Mouse (Mus musculus): ENCODE results near the gene Abca3. TPM values are rescaled to one million over a fixed set of nuclear protein-coding genes. Genes with fewer than 3 reads are reported as not detected.

The Abca3 gene
- total RNA-seq (2022): 10 to 100 TPM; 11.4 to 13.4 (median 13.2) TPM

DNA sequence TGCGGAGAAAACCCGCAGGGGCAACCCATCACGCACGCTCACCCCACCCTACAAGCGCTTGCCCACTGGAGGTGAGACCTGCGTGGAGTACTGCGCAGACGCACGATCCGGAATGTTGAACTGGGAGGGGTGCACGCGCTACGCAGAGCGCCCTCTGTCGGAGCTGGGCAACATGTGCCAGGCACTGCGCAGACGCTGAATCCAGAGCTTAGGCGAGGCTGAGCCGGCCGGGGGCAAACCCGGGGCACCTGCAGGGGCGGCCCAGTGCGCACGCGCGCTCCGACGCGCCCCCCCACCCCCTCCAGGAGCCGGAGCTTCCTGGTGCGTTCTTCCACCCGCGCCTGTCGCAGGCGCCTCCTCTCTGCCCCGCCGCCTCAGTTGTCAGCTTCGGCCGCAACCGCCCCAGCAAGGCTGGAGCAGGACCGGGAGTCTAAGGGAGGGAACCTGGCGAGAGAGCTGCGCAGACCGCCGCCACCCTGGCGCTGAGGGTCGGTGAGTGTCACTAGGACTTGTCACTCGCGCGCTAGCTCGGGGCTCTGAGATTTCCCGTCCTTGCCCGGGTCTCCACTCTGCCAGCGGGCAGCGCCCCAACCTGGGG lies at the start of gene Abca3:
Gene Abca3, plus strand, starts transcription at position 191 of the 598 bp plus-strand sequence.
- peak; percentile 94 for DNase-seq (ENCODE audit: low spot score)

DNA sequence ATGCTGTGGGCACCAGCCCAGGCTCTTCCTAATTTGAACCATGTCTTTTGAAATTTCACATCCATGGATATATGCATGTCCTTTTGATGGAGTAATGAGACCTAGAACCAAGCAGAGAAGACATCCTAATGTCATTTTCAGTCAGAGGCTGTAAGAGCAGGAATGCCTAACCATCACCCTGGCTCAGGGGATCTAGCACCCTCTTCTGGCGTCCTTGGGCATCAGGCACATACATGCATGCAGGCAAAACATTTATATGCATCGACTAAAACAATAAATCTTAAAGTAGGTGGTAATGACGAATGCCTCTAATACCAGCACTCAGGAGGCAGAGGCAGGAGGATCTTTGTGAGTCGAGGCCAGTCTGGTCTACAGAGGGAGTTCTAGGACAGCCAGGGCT lies 44.2 kb upstream of the Abca3 start:
- DNase-seq (ENCODE audit: low spot score): peak; percentile 24

DNA sequence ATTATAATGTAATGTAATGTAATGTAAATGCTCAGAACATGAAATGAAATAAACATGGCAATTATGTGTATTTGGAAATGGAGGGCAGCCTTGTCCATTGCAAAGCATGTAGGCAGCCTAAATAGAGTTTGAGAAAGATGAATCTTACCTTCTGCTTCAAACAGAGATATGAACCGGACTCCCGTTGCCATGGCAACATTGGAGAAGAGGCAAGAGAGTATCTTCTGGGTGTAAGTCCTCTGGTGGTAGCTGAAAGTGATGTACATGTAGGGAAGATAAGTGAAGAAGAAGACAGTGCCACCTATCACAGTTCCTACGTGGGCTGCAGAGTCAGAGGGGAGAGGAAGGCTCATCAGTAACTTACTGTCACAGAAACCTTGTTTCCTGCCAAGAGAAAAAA lies 30.9 kb upstream of the Abca3 start:
- no peak for DNase-seq (ENCODE audit: low spot score)

DNA sequence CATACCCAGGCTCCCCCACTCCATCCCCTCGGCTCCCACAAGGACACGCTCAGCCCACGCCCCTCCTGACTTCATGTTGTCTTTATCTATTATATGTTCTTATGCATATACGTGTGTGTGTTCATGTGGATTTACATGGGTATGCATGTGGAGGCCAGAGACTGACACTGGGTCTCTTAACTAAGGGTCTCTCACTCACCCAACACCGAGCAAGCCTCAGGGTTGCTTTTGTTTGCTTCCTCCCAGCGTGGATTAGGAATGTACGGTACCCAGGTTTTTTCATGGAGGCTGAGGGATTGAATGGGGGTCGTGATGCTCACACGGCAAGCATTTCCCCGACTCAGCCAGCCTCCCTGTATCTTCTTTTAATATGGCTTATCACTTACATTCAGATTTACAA lies 26.7 kb upstream of the Abca3 start:
- no peak for DNase-seq (ENCODE audit: low spot score)

DNA sequence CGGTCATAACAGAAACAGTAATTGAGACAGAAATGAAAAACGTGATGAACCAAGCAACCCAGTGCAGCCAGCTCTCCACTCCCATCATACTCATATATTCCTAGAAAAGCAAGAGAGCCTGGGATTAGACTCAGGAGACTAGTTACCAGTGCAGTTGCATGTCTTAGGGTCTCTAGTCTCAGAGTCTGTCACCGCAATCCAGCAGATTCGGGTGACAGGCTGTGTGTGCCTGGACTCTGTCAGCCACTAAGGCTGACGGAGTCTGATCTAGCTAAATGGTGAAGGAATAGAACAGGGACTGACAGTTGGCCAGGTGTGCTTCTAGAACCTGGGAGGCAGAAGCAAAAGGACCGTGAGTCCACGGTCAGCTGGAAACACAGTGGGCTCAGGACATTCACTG lies 24.1 kb upstream of the Abca3 start:
- DNase-seq (ENCODE audit: low spot score): no peak

DNA sequence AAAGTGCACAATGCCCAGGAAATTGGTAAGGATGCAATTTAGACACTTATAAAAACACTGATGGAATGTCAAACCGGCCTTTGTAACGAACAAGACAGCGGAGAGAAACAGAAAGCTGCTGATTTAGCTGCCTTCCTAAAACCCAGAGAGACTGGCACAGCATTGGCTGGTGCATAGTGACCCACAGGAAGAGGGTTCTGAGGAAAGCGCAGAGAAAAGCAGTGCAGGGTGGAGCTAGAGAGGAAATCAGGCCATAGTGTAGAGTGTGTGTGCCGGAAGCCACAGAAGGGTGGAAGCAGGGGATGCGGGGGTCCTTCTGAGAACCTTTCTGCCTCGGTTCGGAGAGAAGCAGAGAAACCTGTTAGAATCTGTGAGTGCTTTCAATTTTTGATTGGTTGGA lies 7.1 kb upstream of the Abca3 start:
- DNase-seq (ENCODE audit: low spot score): no peak

DNA sequence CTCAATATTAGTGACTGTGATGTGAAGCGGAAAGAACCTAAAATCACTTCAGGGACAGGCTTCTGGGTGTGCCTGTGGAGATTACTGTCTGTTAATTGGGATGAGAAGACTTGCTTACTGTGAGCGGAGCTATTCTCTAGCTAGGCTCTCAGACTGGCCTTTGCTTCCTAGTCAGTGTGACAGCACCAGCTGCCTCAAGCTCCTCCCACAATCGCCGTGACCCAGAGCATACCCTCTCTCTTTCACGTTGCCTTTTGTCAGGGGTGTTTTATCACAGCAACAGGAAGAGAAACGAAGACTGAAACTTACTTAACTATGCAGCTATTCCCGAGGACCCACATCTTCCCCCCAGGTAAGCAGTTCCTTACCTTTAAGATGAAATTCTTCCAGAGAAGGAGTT lies 4.9 kb upstream of the Abca3 start:
- no peak for DNase-seq (ENCODE audit: low spot score)

DNA sequence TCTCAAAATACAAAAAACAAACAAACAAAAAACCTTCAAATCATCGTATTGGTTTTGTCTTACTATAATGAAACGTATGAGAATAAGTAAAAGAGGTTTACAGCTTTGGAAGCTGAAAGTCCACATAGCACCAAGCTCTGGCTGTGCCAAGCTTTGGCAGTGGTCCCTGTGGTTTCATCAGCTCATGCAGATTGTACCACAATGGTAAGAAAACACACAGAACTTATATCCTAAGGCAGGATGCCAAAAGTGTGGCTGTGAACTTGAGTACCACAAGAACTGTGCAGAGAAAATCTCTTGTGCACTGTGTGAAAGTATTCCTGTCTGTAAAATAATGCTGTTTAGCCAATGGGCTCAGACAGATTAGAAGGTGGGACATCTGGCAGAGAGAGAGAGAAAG lies 2.6 kb upstream of the Abca3 start:
- DNase-seq (ENCODE audit: low spot score): no peak

DNA sequence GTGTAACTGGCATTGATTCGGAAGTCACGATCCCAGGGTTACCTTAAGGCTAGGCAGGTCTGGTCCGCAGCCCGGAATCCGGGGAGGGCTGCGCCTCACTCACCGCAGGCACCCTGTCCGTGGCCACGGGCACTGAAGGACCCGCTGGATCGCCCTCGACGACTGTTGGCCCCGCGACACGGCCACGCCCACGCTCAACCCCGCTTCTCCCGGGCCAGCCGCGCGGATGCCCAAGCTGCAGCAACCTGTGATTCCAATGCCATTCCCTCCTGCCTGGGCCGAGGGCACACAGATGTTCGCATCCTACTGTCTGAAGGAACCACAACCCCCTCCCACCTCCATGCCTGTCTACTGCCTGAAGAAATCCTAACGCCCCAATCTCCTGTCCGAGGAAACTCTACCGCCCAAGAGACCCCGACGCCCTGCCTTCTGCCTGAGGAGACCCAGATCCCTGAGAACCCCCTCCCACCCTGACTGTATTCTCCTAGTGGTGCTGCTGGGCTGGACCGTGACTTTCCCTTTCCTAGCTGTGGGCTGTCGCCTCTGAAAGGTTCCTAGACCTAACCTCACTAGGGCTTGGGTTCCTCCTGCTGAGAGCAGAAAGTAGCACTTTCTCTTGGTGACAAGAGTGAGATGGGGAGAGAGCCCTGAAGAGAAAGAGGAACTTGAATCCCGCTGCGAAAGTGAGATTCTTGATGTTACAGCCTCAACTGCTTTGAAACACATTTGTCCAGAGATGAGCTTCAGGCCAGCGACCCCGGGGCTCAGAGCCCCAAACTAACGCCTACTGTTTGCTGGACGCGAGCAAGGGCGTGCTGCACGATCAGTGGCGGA lies 607 bp upstream of the Abca3 start, which contains the start of gene Abca17:
Gene Abca17, minus strand, starts transcription at position 143 of the 834 bp plus-strand sequence.
- no peak for DNase-seq (ENCODE audit: low spot score)

DNA sequence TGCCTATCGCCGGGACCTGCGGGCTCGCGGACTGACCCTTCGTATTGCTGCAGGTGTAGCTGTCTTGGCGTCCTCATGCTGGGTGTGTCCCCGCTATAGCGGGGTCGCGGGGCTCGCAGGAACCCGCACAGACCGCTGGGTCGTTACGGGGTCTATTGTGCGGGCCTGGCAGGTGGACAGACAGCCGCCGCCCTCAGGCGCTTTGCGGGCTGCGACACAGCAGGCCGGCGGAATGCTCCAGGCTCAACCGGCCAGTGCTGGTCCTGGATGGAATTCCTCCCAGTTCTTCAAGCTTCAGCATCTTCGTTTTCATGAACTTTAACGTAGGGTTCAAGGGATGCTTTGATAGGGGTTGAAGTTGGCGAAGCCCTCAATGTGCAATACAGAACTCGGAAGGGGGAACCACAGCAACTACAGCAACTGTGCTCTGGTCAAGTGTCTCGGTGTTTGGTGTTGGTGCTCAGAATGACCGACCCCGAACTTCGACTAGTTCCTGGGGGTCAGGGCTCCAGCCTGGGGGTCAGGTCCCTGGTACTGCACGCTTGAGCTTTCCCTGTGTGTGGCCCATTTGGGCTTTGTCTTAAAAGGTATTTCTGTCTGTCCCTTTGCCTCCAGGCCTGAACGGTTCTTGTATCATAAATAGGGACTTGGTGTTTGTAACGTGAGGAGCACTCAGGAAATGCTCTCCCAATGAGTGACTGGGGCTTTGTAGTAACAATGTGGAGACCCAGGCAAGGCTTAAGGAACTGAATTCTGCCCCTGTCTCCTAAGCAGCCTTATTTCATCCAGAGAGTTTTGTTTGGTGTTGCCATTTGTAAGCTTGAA lies 832 bp downstream of the Abca3 start:
- DNase-seq (ENCODE audit: low spot score): peak; percentile 11

DNA sequence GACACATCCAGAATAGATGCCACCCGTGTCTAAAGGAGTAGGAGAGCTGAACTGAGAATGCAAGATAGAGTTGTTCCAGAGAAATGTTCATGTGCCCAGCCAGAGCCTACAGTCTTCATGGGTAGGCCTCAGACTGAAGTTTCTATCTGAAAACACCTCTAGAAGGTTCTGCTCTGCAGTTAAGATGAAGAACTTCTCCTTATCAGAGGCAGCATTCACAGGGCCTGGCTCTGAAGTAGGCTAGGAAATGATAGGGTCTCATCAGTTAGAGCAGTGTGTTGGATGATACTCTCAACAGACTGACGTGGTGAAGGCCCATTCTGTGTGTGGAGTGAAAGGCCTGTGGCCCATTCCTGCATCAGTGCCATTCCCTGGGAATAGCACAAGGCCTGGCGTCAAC lies 2.2 kb downstream of the Abca3 start:
- no peak for DNase-seq (ENCODE audit: low spot score)

DNA sequence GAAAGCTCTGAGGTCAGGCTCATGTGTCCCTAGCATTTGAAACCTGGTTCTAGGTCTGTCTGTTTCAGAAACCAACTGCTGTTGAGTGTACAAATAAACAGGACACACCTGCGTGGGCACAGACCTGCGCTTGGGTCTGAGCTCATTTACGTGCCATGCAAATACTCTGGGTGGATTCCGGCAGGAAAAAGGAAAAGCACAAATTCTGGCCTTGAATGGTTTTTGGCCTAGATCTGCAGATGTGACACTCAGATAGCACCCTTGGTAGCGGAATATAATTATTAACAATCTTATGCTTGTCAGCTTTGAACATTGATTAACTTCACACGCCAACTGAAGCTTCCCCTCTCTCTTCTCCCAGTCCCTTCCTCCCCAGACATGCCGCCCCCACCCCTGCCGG lies 3.5 kb downstream of the Abca3 start:
- DNase-seq (ENCODE audit: low spot score): no peak

DNA sequence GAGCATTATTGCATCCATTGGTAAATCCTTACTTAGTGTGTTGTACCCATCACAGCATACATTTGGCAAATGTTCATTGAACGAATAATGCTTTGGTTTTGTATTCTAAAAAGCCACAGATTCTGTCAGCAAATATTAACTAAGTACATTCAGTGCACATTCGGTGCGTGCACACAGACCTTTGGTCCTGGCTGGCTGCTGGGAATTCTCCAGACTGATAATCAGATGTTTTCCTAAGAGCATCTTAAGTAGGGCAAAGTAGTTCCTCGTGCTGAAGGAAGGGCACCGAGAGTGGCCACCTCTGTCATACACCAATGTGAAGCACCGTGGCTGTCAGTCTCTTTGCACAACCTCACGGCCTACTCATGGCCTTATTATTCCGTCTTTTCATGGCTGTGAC lies 7.3 kb downstream of the Abca3 start:
- no peak for DNase-seq (ENCODE audit: low spot score)

DNA sequence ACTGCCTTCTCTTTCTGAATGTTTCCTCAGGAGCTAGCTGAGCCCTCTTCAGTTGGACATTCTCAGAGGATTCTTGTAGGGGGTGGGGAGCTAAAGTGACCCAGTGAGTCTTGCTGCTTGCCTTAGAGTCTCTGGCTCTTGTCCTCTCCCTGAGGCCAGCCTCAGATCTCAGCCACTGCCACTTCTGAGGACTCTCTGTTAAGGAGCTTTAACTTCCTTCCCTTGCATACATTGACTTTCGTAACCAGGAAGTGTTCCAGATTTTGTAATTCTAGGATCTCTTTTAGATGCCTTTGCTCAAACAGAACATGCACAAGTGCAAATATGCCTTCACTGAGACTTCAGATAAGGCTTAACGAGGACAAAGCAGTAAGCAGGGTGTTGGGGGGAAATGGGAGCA lies 8.2 kb downstream of the Abca3 start:
- DNase-seq (ENCODE audit: low spot score): no peak

DNA sequence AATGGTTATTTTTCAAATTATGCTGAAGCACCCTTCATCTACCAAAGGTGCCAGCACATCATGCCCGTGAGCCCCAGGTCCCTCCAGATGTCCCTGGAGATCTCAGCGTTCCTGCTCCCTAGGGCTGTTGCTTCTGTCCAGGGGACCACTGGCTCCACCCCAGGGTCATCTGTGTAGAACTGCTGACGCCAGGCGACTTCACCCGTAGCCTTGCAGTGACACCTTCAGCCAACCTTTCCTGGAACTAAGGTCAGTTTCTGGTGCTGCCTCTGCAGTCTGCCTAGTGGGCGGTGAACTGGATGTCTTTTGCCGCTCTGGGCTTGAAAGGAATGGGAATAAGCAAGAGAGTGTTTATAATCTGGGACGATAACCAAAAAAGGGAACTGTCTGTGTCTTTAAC lies 9.1 kb downstream of the Abca3 start:
- DNase-seq (ENCODE audit: low spot score): no peak

DNA sequence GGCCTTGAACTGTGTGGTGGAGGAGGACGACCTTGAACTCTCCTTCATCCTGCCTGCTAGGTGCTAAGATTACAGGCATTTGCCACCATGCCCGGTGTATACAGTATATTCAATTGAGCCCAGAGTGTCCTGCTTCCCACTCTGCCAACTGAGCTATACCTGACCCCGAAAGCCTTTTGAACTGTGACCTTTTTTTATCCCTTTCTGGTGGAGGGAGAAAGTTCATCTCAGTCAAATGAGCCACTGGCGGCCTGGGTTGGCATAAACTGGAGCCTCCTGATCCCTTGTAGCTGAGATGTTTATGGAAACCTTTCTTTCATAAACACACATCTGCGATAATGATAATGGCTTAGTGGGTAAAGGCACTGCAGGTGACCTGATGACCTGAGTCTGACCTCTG lies 9.5 kb downstream of the Abca3 start:
- DNase-seq (ENCODE audit: low spot score): no peak

DNA sequence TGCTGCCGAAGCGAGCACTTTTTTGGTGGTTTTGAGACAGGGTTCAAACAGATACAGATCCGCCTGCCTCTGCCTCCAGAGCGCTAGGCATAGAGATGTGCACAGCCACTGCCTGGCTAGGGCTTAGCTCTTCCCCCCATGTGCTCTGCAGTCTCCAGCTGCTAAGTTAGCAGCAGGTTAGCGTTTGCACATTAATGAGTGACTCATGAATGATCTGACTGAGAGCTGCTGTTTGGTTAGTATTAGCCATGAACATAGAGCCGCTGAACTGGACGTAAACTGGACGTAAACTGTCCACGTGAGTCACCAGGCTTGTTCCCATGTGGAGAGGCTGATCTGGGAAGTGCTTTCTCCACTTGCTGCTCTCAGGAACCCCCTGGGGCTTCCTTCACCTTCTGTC lies 10.8 kb downstream of the Abca3 start:
- no peak for DNase-seq (ENCODE audit: low spot score)

DNA sequence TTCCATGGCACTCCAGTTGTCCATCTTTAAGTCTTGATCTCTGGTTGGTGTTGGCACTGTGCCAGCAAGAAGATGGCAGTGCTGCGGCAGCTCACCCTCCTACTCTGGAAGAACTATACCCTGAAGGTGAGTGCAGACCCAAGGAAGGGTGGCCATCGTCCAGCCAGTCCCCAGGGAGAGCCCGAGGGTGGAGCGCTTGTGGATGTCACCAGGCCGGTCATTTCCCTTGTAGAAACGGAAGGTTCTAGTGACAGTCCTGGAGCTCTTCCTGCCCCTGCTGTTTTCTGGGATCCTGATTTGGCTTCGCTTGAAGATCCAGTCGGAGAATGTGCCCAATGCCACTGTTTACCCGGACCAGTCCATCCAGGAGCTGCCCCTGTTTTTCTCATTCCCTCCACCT lies 12.7 kb downstream of the Abca3 start:
- DNase-seq (ENCODE audit: low spot score): no peak

DNA sequence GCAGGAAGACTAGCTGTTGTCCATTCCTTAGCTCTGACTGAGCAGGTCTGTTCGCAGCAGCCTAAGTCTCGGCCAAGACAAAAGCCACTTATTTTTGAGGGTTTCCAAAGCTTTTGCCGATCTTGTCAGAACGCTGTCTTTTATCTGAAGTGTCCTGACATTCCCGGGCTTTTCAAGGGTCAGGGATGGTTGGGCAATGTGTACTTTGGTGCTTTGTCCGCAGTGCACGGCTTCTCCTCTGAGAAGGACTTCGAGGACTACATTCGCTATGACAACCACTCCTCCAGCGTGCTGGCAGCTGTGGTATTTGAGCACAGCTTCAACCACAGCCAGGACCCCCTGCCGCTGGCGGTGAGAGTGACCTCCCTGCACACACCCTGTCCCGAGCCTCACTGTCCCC lies 14.1 kb downstream of the Abca3 start:
- no peak for DNase-seq (ENCODE audit: low spot score)

DNA sequence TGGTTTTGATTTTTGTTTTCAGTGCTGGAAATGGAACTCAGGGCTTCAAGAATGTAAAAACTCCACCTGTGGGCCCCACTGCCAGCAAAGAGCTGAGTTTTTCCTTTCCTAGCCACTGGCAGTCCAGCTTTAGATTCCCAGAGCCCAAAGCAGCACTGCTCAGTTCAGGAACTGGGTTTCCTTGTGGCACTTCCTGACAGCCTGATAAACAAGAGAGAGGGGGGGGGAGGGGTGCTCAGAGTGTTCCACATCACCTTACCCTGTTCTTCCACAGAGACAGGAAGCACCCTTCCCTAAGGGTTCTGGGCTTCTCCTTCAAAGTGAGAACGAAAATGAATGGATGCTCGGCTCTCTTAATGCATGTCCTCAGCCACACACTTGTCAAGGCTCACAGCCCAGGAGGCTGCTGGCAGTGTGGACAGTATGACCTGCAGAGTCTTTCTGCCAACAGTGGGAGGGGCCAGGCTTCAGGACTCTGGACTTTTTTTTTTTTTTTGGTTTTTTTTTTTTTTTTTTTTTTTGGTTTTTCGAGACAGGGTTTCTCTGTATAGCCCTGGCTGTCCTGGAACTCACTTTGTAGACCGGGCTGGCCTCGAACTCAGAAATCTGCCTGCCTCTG lies 23.5 kb downstream of the Abca3 start:
- no peak for DNase-seq (ENCODE audit: low spot score)

DNA sequence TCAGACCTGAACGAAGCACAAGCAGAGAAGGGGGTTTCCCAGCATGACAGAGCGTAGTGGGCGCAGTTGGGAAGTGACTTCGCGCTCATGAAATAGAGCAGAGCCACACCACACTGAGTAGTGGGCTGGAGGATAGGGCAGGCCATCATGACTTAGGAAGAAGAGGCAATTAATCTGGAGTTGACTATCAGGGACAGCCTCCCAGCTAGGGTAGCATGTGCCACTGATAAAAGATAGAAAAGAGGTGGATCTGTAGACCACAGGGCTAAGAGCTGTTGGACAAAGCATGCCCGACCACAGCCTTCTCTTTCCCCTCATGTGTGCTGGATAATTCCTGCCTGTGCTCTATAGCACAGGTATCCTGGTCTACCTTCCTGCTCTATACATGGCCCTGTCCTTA lies 24.1 kb downstream of the Abca3 start:
- no peak for DNase-seq (ENCODE audit: low spot score)

DNA sequence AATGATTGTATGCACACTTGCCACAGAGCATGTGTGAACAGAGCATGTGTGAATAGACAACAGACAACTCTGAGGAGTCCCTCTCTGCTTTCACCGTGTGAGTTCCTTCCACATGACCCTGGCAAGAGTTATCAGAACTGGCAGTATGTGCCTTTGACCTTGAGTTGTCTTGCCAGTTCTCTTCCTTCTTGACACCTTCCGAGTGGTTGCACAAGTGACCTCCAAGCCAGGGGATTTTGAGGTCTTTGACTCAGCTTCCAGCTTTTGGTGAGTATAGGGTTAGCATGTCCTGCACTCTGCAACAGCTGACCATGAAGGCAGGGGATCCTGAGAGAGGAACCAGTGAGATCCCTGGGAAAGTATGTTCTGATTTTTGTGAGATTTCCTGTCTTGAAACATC lies 26.7 kb downstream of the Abca3 start:
- no peak for DNase-seq (ENCODE audit: low spot score)

All from heart, adult 8-10 months (tissue).